Mouse (Mus musculus) liver, postnatal 0 days (tissue): Measurements from ENCODE around the gene Rbm12b1. TPM values are rescaled to one million over a fixed set of nuclear protein-coding genes. Genes with fewer than 3 reads are reported as not detected.

Source experiments
- ATAC-seq: fragments of 200-750 bp; cut with Nextera tagmentation; 2 replicates; pipeline ENCODE4 v1.8.0; 2017; ENCODE audit warnings: mild to moderate bottlenecking, moderate library complexity
- DNase-seq: peaks from one replicate; pipeline ENCODE4 v3.0.0-alpha.2; 2016
- H3K27ac ChIP-seq: fragments of 300-500 bp; sonication (generic); 2 replicates; pipeline ENCODE4 v1.5.1; 2014; ENCODE audit warnings: antibody characterized with exemption, moderate library complexity, mild to moderate bottlenecking, low read depth
- H3K27me3 ChIP-seq: fragments of 300-500 bp; sonication (generic); 2 replicates; pipeline ENCODE4 v1.6.1; 2014; ENCODE audit warnings: low read length, control low read depth, mixed read lengths; ENCODE audit not compliant: insufficient read depth
- H3K36me3 ChIP-seq: fragments of 300-500 bp; sonication (generic); replicated peaks from 2 replicates; pipeline ENCODE4 v1.6.1; 2014; ENCODE audit warnings: mild to moderate bottlenecking, control low read depth, low read length, moderate library complexity, mixed read lengths; ENCODE audit not compliant: insufficient read depth
- H3K4me1 ChIP-seq: fragments of 300-500 bp; sonication (generic); 2 replicates; pipeline ENCODE4 v1.6.1; 2014; ENCODE audit warnings: antibody characterized with exemption, mild to moderate bottlenecking, control low read depth; ENCODE audit not compliant: insufficient read depth
- H3K4me2 ChIP-seq: fragments of 300-500 bp; sonication (generic); 2 replicates; pipeline ENCODE4 v1.6.1; 2014; ENCODE audit warnings: low read depth, mild to moderate bottlenecking, low read length, moderate library complexity, mixed read lengths
- H3K4me3 ChIP-seq: fragments of 300-500 bp; sonication (generic); 2 replicates; pipeline ENCODE4 v1.5.1; 2014; ENCODE audit warnings: low read depth, low read length
- H3K9ac ChIP-seq: fragments of 300-500 bp; sonication (generic); replicated peaks from 2 replicates; pipeline ENCODE4 v1.6.1; 2014; ENCODE audit warnings: mild to moderate bottlenecking, moderate library complexity
- H3K9me3 ChIP-seq: fragments of 300-500 bp; sonication (generic); 2 replicates; pipeline ENCODE4 v1.6.1; 2016; ENCODE audit warnings: mild to moderate bottlenecking, control low read depth, low read length, mixed read lengths
- CTCF ChIP-seq: sonication (generic); IDR thresholded peaks from 2 replicates; pipeline ENCODE4 v1.5.1; 2016; ENCODE audit warnings: antibody characterized with exemption, low read depth
- EP300 ChIP-seq: IDR thresholded peaks from 2 replicates; pipeline ENCODE4 v1.6.1; 2016; ENCODE audit warnings: antibody characterized with exemption, low read depth, mild to moderate bottlenecking
- WGBS: fragments of 180-500 bp; shearing (Covaris S2); extraction: QIAGEN DNeasy Blood & Tissue Kit; methylation state at CpG from one replicate; pipeline ENCODE4 v1.1.7; 2014; ENCODE audit not compliant: insufficient replicate concordance; 5-methylcytosine and 5-hydroxymethylcytosine counted together
- polyA plus RNA-seq: library from polyadenylated mRNA; unstranded; fragments of >200 nt; fragmentation: Nextera tagmentation; extraction: Ambion mirVana; gene quantifications from 2 replicates; pipeline ENCODE4 v1.2.1, GENCODE M21; 2015

Gene Rbm12b1
- polyA plus RNA-seq, 1 experiment from 2014 or later: 2.3 TPM

DNA sequence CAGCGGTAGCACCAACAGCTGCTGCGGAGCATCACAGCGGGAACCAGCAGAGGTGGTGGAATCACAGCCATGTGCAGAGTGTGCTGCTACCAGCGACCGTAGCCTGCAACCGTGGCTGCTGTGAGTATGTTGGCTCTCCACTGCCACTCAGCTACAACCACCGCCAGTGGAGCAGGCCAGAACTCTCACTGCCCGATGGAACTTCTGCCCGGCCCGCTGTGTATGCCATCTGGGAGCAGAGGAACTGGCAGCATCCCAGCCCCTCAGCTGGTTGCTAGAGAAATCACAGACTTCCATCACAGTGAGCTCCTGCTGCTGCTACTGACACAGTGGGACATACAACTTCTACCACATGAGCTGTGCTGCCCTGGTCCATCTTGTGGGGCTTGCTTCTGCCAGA lies 38.9 kb downstream of the Rbm12b1 start:
- 84% methylated on average over 10 of the region's 10 CpGs for WGBS
- TF ChIP-seq CTCF (no peak), EP300 (no peak)

More for the DNA sequence above, 38.9 kb downstream of the Rbm12b1 start:
- no peak for ATAC-seq
- no peak for DNase-seq
- H3K27ac ChIP-seq: no peak overlapping the region
- no peak overlapping the region for H3K4me3 ChIP-seq
- no peaks in the 10 kb centered on the region for H3K9me3 ChIP-seq
- no peaks in the 10 kb centered on the region for H3K27me3 ChIP-seq
- no peaks in the 10 kb centered on the region for H3K36me3 ChIP-seq
- no peak overlapping the region for H3K4me2 ChIP-seq
- H3K4me1 ChIP-seq: no peaks in the 10 kb centered on the region
- H3K9ac ChIP-seq: no peak overlapping the region

Other genes with a start within 250 kb of the Rbm12b1 start
- gene Gm10604, start 159.0 kb upstream of the Rbm12b1 start, polyA plus RNA-seq: 0.09 TPM in 1 of 2 replicates, not detected in the other
- 2.8 and 3.0 TPM in 2 replicates for gene Rbm12b2, start 50.8 kb upstream of the Rbm12b1 start, polyA plus RNA-seq
- gene Fam92a, start 31.8 kb downstream of the Rbm12b1 start, polyA plus RNA-seq: 23.8 and 26.9 TPM in 2 replicates